Mouse (Mus musculus) embryonic facial prominence, embryonic 11.5 days (tissue): Measurements from ENCODE around the gene Tlr9. TPM values are rescaled to one million over a fixed set of nuclear protein-coding genes. Genes with fewer than 3 reads are reported as not detected.

ENCODE experiments used
- ATAC-seq: fragments of 200-750 bp; cut with Nextera tagmentation; replicated peaks from 2 replicates; pipeline ENCODE4 v1.8.0; 2017; ENCODE audit warnings: low read depth; ENCODE audit not compliant: insufficient number of reproducible peaks, low FRiP score, low TSS enrichment
- DNase-seq: peaks from one replicate; pipeline ENCODE4 v3.0.0-alpha.2; 2015; ENCODE audit warnings: low spot score
- H3K27ac ChIP-seq: fragments of 300-500 bp; sonication (generic); replicated peaks from 2 replicates; pipeline ENCODE4 v1.5.1; 2014; ENCODE audit warnings: mild to moderate bottlenecking, low read depth, low read length, control low read depth
- H3K27me3 ChIP-seq: fragments of 300-500 bp; sonication (generic); 2 replicates; pipeline ENCODE4 v1.6.1; 2014; ENCODE audit warnings: mild to moderate bottlenecking, low read length, moderate library complexity, mixed read lengths; ENCODE audit not compliant: control insufficient read depth, insufficient read depth
- H3K36me3 ChIP-seq: fragments of 300-500 bp; sonication (generic); replicated peaks from 2 replicates; pipeline ENCODE4 v1.6.1; 2014; ENCODE audit warnings: low read depth, mild to moderate bottlenecking, low read length, moderate library complexity, mixed read lengths; ENCODE audit not compliant: control insufficient read depth, insufficient read depth
- H3K4me1 ChIP-seq: fragments of 300-500 bp; sonication (generic); 2 replicates; pipeline ENCODE4 v1.6.1; 2014; ENCODE audit warnings: low read length, mixed read lengths; ENCODE audit not compliant: control insufficient read depth, insufficient read depth
- H3K4me2 ChIP-seq: fragments of 300-500 bp; sonication (generic); 2 replicates; pipeline ENCODE4 v1.6.1; 2014; ENCODE audit warnings: low read depth, mild to moderate bottlenecking, control low read depth, low read length, moderate library complexity
- H3K4me3 ChIP-seq: fragments of 300-500 bp; sonication (generic); 2 replicates; pipeline ENCODE4 v1.5.1; 2014; ENCODE audit warnings: low read depth, low read length, control low read depth
- H3K9ac ChIP-seq: fragments of 300-500 bp; sonication (generic); replicated peaks from 2 replicates; pipeline ENCODE4 v1.6.1; 2014; ENCODE audit warnings: mild to moderate bottlenecking, control low read depth, low read length
- H3K9me3 ChIP-seq: fragments of 300-500 bp; sonication (generic); replicated peaks from 2 replicates; pipeline ENCODE4 v1.6.1; 2016; ENCODE audit warnings: mild to moderate bottlenecking, low read length, inconsistent platforms, mixed read lengths; ENCODE audit not compliant: control insufficient read depth
- whole genome bisulfite sequencing: fragments of 180-500 bp; shearing (Covaris S2); extraction: QIAGEN DNeasy Blood & Tissue Kit; methylation state at CpG from one replicate; pipeline ENCODE4 v1.1.7; 2014; 5-methylcytosine and 5-hydroxymethylcytosine counted together
- polyA plus RNA-seq: library from polyadenylated mRNA; unstranded; fragments of >200 nt; fragmentation: Nextera tagmentation; extraction: Ambion mirVana; gene quantifications from 2 replicates; pipeline ENCODE4 v1.2.1, GENCODE M21; 2014

The Tlr9 gene
- polyA plus RNA-seq, 1 experiment from 2014 or later, result not detected

DNA sequence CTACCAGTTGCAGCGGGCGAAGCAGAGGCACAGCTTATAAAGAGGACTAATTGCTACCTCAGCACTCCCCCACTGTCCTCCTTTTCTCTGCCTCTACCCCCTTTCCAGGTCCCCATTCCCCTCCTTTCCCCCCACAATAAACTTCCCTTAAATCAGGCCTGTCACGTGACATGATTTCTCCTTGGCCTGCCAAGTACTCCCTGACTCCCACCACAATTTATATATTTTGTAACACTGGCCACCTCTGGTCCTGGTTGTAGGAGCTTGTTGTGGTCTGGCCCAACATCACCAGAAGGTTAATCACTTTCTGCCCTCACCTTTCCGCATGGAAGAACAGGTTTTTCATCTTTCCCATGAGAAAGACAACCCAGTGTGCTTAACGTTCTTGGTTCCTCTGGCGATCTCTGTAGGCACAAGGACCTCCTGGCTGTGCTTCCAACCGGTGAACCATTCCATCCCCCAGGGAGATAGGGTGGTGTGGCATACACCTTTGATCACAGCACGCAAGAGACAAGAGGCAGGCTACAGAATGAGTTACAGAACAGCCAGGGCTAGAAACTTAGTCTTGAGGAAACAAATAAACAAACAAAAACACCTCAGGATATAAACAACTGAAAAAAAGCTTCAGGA is 1.4 kb upstream of the Tlr9 start:
- 72% methylated on average over 8 of the region's 8 CpGs for WGBS
- Histone ChIP-seq H3K4me2 (no peak overlapping the region), H3K4me1 (no peaks in the 10 kb centered on the region), H3K36me3 (no peaks in the 10 kb centered on the region), H3K4me3 (no peak overlapping the region), H3K27me3 (no peaks in the 10 kb centered on the region), H3K9ac (no peak overlapping the region), H3K27ac (no peak overlapping the region), H3K9me3 (no peaks in the 10 kb centered on the region)
- DNase-seq (no peak), ATAC-seq (no peak)

DNA sequence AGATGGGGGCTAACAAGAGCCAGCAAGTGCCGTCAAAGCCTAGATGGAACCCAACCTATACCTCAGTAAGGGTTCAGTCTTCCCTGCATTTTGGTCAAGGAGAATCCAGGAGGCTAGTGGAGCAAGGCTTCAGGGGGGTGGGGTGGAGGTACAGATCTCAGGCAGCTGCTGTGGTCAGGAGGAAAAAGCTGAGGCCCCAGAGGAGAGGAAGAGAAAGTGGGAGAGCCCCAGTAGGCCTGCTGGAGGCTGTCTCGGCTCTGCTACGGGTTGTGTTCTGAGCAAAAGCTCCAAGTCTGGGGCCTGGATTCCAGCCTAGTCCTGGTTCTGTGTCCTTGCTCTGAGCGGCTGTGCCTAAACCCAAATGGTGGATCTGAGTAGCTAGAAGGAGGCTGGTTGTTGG is 596 bp downstream of the Tlr9 start:
- H3K9me3 ChIP-seq, result no peaks in the 10 kb centered on the region
- no peak overlapping the region for H3K27ac ChIP-seq
- DNase-seq (no peak), ATAC-seq (no peak)
- H3K9ac ChIP-seq, result no peak overlapping the region
- H3K27me3 ChIP-seq, result no peaks in the 10 kb centered on the region
- H3K4me2 ChIP-seq, result no peak overlapping the region
- H3K4me3 ChIP-seq, result no peak overlapping the region
- no peaks in the 10 kb centered on the region for H3K4me1 ChIP-seq
- WGBS, result 88% methylated on average over 4 of the region's 4 CpGs
- H3K36me3 ChIP-seq, result no peaks in the 10 kb centered on the region

DNA sequence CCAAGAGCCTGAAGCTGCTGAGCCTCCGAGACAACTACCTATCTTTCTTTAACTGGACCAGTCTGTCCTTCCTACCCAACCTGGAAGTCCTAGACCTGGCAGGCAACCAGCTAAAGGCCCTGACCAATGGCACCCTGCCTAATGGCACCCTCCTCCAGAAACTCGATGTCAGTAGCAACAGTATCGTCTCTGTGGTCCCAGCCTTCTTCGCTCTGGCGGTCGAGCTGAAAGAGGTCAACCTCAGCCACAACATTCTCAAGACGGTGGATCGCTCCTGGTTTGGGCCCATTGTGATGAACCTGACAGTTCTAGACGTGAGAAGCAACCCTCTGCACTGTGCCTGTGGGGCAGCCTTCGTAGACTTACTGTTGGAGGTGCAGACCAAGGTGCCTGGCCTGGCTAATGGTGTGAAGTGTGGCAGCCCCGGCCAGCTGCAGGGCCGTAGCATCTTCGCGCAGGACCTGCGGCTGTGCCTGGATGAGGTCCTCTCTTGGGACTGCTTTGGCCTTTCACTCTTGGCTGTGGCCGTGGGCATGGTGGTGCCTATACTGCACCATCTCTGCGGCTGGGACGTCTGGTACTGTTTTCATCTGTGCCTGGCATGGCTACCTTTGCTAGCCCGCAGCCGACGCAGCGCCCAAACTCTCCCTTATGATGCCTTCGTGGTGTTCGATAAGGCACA is 3.2 kb downstream of the Tlr9 start:
- H3K9ac ChIP-seq, result peak overlapping the region; percentile 63
- no peak overlapping the region for H3K27ac ChIP-seq
- ATAC-seq (0 out of 2 replicates have a peak, but pooled peaks have one; percentile 8), DNase-seq (no peak)
- peak overlapping the region; percentile 78 for H3K4me2 ChIP-seq
- H3K9me3 ChIP-seq, result no peaks in the 10 kb centered on the region
- H3K4me3 ChIP-seq, result peak overlapping the region; percentile 26
- 58% methylated on average over 24 of the region's 24 CpGs for WGBS
- no peaks in the 10 kb centered on the region for H3K4me1 ChIP-seq
- H3K36me3 ChIP-seq, result no peaks in the 10 kb centered on the region
- H3K27me3 ChIP-seq, result no peaks in the 10 kb centered on the region

DNA sequence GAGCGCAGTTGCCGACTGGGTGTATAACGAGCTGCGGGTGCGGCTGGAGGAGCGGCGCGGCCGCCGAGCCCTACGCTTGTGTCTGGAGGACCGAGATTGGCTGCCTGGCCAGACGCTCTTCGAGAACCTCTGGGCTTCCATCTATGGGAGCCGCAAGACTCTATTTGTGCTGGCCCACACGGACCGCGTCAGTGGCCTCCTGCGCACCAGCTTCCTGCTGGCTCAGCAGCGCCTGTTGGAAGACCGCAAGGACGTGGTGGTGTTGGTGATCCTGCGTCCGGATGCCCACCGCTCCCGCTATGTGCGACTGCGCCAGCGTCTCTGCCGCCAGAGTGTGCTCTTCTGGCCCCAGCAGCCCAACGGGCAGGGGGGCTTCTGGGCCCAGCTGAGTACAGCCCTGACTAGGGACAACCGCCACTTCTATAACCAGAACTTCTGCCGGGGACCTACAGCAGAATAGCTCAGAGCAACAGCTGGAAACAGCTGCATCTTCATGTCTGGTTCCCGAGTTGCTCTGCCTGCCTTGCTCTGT is 3.8 kb downstream of the Tlr9 start:
- 6% methylated on average over 34 of the region's 34 CpGs for WGBS
- Histone ChIP-seq H3K9ac (peak overlapping the region; percentile 63), H3K27me3 (no peaks in the 10 kb centered on the region), H3K4me1 (no peaks in the 10 kb centered on the region), H3K9me3 (no peaks in the 10 kb centered on the region), H3K27ac (no peak overlapping the region), H3K36me3 (no peaks in the 10 kb centered on the region), H3K4me3 (peak overlapping the region; percentile 26), H3K4me2 (peak overlapping the region; percentile 78)
- ATAC-seq, result peak; percentile 63; the same call in 1 of the 2 replicates
- DNase-seq, result peak; percentile 64

DNA sequence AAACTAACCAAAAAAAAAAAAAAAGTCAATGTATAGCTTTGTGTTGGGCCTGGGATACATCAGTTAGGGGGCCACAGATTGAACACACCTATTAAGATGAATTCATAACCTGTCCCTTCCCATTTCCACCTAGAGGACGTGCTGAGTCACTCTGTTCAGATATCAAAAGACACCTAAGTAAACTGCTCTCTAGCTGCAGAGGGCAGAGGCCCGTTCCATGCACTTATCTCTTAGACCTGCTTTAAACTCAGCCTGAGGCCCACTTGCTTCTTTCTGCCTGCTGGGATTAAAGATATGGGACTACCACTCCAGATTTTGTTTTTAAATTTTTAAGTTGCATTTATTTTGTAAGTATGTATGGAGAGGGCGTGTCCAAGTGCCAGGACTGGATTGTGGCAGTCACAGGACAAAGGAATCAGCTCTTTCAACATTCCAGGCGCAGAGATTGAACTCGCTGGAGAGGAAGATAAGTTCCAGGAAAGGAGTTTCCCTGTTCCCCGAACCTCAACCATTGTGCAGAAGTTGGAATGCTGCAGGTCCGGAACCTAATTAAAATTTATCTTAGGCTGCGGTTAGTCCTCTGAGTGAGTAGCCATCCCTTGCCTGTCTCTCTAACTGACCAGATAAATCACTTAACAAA is 5.5 kb downstream of the Tlr9 start:
- no peak overlapping the region for H3K4me3 ChIP-seq
- no peaks in the 10 kb centered on the region for H3K36me3 ChIP-seq
- 75% methylated on average over 8 of the region's 8 CpGs for WGBS
- no peaks in the 10 kb centered on the region for H3K27me3 ChIP-seq
- H3K9me3 ChIP-seq, result no peaks in the 10 kb centered on the region
- no peak overlapping the region for H3K27ac ChIP-seq
- DNase-seq, result no peak
- no peaks in the 10 kb centered on the region for H3K4me1 ChIP-seq
- no peak overlapping the region for H3K9ac ChIP-seq
- no peak for ATAC-seq
- H3K4me2 ChIP-seq, result no peak overlapping the region

DNA sequence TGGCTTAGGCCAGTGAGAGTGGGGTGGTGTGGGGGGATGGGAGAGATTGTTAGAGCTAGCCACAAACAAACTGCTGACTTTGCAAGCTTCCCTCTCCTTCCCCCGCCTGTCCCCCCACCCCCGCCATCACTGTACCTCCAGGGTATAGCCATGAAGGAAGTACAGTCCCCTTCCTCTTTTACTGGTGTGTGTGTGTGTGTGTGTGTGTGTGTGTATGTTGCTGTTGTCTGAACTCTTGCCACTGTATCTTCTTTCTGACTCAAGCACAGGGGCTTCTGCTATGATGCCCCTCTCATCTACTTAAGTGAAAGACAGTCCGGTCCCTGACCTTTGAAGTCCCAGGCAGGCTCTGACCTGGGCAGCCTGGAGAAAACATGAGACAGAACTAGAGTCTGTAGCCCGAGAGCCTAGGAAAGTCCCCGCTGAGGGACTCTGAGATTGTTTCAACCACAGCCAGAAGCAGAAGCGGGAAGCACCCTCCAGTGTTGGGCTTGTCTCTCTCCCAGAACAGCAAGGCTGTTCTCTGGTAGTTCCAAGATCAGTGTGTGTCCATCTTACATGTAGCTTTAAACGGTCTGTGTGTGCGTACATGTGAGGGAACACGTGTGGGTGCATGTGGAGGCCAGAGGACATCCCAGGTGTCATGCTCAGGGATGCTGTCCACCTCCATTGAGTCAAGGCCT is 7.8 kb downstream of the Tlr9 start:
- DNase-seq (no peak), ATAC-seq (no peak)
- no peaks in the 10 kb centered on the region; the same call in 1 of the 2 replicates for H3K36me3 ChIP-seq
- no peak overlapping the region for H3K27ac ChIP-seq
- H3K4me1 ChIP-seq, result no peaks in the 10 kb centered on the region
- 71% methylated on average over 8 of the region's 9 CpGs for WGBS
- H3K4me3 ChIP-seq, result no peak overlapping the region
- no peak overlapping the region for H3K9ac ChIP-seq
- no peaks in the 10 kb centered on the region for H3K9me3 ChIP-seq
- no peak overlapping the region for H3K4me2 ChIP-seq
- H3K27me3 ChIP-seq, result no peaks in the 10 kb centered on the region

DNA sequence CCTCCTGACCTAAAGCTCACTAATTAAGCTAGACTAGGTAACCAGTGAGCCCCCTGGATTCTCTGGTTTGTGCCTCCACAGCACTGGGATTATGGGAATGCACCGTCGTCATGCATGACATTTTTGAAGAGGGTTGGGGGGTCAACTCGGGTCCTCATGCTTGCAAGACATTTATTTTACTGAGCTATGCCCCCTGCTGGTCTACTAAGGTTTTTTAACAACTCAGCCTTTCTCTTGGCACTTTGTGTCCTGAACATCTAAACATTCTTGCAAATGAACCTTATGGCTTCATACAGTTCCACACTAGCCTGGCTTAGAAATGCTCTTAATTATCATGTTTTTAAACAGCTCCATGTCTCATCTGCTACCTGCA is 8.3 kb downstream of the Tlr9 start:
- Histone ChIP-seq H3K9me3 (no peaks in the 10 kb centered on the region), H3K9ac (no peak overlapping the region), H3K36me3 (no peaks in the 10 kb centered on the region; the same call in 1 of the 2 replicates), H3K4me3 (no peak overlapping the region), H3K4me2 (no peak overlapping the region), H3K4me1 (no peaks in the 10 kb centered on the region), H3K27me3 (no peaks in the 10 kb centered on the region), H3K27ac (no peak overlapping the region)
- WGBS, result 48% methylated on average over 3 of the region's 3 CpGs
- DNase-seq (peak; percentile 11), ATAC-seq (no peak)
